Mouse (Mus musculus) G1E (cell line): ENCODE data around the gene Mat2a. TPM values are rescaled to one million over a fixed set of nuclear protein-coding genes. Genes with fewer than 3 reads are reported as not detected.

Source experiments
- ATAC-seq: 2 replicates; pipeline ENCODE4 v1.8.0; 2016; ENCODE audit warnings: mild to moderate bottlenecking; ENCODE audit not compliant: insufficient number of reproducible peaks, poor library complexity, low FRiP score, severe bottlenecking; ENCODE audit errors: extremely low read depth
- DNase-seq: peaks from one replicate; pipeline ENCODE4 v3.0.0; 2012; ENCODE audit warnings: low spot score
- H3K27me3 ChIP-seq: 2 replicates; pipeline ENCODE4 v1.6.1; 2012; ENCODE audit warnings: mild to moderate bottlenecking, low read length, inconsistent platforms; ENCODE audit not compliant: insufficient read depth
- H3K36me3 ChIP-seq: replicated peaks from 2 replicates; pipeline ENCODE3; 2012; ENCODE audit warnings: mild to moderate bottlenecking, inconsistent platforms
- H3K4me1 ChIP-seq: 2 replicates; pipeline ENCODE4 v1.6.1; 2012; ENCODE audit warnings: low read depth, low read length, inconsistent platforms, mixed read lengths; ENCODE audit not compliant: insufficient read depth
- H3K4me3 ChIP-seq: 2 replicates; pipeline ENCODE4 v1.5.1; 2012; ENCODE audit warnings: low read depth, mild to moderate bottlenecking, inconsistent platforms, low read length, moderate library complexity, mixed read lengths
- H3K9me3 ChIP-seq: replicated peaks from 2 replicates; pipeline ENCODE4 v1.6.1; 2012; ENCODE audit warnings: inconsistent platforms
- CTCF ChIP-seq: IDR thresholded peaks from 2 replicates; pipeline ENCODE4 v1.5.1; 2012; ENCODE audit warnings: low read depth, low read length, inconsistent platforms, mixed read lengths
- GATA1 ChIP-seq: IDR thresholded peaks from 2 replicates; pipeline ENCODE4 v1.6.1; 2012; ENCODE audit warnings: borderline replicate concordance, low read length, inconsistent platforms, mixed read lengths
- GATA2 ChIP-seq: IDR thresholded peaks from 2 replicates; pipeline ENCODE4 v1.6.1; 2012; ENCODE audit warnings: low read depth, low read length, inconsistent platforms, borderline replicate concordance
- POLR2AphosphoS5 ChIP-seq: IDR thresholded peaks from 2 replicates; pipeline ENCODE4 v1.6.1; 2012; ENCODE audit warnings: low read depth, low read length, inconsistent platforms; ENCODE audit not compliant: insufficient replicate concordance
- TAL1 ChIP-seq: conservative IDR thresholded peaks from 2 replicates; pipeline ENCODE4 v1.6.1; 2012; ENCODE audit warnings: low read depth, low read length, inconsistent platforms, mixed read lengths
- polyA plus RNA-seq: library from polyadenylated mRNA; stranded (reverse); fragments of >175 nt; gene quantifications from 2 replicates; pipeline ENCODE4 v1.2.3, GENCODE M21; 2012
- total RNA-seq, 2 experiments: library from RNA; stranded (forward) in 1 of 2; stranded (reverse) in 1 of 2; fragments of 200-1000 nt in 1 of 2; fragments of >200 nt in 1 of 2; fragmentation: Nextera tagmentation in 1 of 2; gene quantifications; 2 replicates each; pipeline ENCODE4 v1.2.3; 2014 to 2017

The Mat2a gene
- total and polyA plus RNA-seq, 3 experiments = 34.2 to 414 (median 294) TPM

DNA sequence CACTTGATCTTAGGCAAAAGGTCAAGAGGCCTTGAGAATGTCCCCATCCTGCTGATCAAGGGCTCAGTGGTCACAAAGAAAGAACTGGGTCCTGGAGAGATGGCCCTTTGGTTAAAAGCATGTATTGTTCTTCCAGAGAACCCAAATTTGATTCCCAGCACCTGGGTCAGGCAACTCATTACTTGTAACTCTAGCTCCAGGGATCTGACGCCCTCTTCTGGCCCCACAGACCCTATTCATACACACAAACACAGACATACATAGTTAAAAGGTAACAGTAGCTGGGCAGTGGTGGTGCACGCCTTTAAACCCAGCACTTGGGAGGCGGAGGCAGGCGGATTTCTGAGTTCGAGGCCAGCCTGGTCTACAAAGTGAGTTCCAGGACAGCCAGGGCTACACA lies 47.0 kb downstream of the Mat2a start:
- Histone ChIP-seq H3K9me3 (no peaks in the 10 kb centered on the region), H3K27me3 (no peaks in the 10 kb centered on the region), H3K4me3 (peak overlapping the region; percentile 53; the same call in 1 of the 2 replicates), H3K36me3 (peaks cover 74% of the 10 kb centered on the region), H3K4me1 (peaks cover 69% of the 10 kb centered on the region)
- ATAC-seq (no peak), DNase-seq (no peak)
- TF ChIP-seq CTCF (no peak), GATA2 (no peak), GATA1 (no peak), POLR2AphosphoS5 (no peak)

DNA sequence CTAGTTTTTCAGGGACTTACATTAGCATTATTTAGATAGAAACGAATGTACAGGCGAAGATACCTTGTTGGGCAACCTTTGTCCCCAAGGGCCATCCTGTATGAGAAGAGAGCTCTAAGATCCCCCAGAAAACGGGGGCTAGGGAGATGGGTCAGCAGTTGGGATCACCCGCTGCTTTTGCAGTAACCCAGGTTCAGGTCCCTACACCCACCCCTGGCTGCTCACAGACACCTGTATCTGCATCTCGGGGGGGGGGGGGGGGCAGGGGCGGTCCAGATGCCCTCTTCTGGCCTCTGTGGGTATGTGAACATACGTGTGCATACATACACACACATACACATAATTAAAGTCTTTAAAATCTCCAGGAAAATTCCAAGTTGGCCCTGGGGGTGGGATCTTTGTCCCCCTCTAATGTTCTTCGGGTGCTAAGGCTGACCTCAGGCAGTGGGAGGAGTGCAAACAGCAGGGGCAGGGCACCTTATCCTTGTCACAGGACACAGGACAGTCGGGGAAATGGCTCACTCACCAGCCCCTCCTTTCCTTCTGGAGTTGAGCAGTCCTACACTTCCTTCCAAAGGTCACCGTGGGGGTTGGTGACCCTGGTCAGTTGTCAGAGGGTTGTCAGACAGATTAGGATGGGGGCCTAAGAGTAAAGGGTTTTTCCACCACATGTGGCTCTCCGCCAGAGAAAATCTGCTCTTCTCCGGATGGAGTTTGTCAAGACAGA lies 48.4 kb downstream of the Mat2a start:
- Histone ChIP-seq H3K27me3 (no peaks in the 10 kb centered on the region), H3K36me3 (peaks cover 77% of the 10 kb centered on the region), H3K4me1 (peaks cover 74% of the 10 kb centered on the region), H3K4me3 (peak overlapping the region; percentile 87), H3K9me3 (no peaks in the 10 kb centered on the region)
- TF ChIP-seq TAL1 (no peak), POLR2AphosphoS5 (0 out of 2 replicates have a peak, but pooled peaks have one; percentile 47)
- ATAC-seq (peak; percentile 23; the same call in 1 of the 2 replicates), DNase-seq (peak; percentile 64)

DNA sequence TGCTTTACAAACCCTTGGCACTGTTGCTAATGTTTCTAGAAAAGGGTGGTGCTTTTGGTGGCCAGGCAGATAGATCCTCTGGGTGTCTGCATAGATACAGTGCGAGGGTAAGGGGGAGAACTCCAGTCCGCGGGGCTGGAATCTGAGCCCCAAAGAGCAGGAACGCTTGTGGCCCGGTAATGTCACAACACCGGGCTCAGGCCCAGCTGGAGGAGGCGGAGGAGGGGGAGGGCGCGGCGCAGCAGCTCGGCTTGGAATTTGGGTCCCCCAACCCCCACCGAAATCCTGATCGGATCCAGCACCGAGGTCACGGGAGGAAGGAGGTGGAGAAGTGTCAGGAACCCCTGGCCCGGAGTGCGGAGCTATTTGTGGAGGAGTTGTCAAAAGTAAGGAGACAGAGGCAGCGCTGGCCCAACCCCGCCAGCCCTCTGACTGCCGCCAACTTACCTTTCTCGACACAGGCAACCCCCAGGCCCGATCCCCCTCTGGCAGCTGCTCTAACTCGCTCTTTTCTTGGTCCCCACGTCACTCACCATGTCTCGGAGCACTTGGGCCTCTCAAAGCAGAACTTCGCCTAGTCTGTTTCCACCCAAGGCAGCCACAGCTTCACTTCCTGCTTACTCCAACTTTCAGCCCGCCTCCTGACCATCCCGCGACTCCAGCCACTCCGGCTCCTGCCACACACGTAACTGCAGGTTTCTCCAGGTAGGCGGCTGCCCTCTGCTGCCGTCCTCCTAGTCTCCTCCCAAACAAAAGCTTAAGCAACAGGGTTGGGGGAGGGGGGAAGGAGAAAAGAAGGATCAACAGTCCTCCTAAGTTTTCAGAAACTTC lies 49.2 kb downstream of the Mat2a start, which contains the start of gene Vamp8:
Vamp8 (minus strand) TSS at position 763 of the 831 bp plus-strand sequence.
- no peaks in the 10 kb centered on the region for H3K27me3 ChIP-seq
- peak; percentile 29 for ATAC-seq
- peak within 1 kb of the TSS; percentile 87 for H3K4me3 ChIP-seq
- DNase-seq = peak; percentile 38
- H3K36me3 ChIP-seq = peaks cover 77% of the 10 kb centered on the region
- TF ChIP-seq GATA2 (no peak), TAL1 (no peak), POLR2AphosphoS5 (0 out of 2 replicates have a peak, but pooled peaks have one; percentile 53), GATA1 (no peak), CTCF (no peak)
- H3K9me3 ChIP-seq = no peaks in the 10 kb centered on the region
- peaks cover 74% of the 10 kb centered on the region for H3K4me1 ChIP-seq

DNA sequence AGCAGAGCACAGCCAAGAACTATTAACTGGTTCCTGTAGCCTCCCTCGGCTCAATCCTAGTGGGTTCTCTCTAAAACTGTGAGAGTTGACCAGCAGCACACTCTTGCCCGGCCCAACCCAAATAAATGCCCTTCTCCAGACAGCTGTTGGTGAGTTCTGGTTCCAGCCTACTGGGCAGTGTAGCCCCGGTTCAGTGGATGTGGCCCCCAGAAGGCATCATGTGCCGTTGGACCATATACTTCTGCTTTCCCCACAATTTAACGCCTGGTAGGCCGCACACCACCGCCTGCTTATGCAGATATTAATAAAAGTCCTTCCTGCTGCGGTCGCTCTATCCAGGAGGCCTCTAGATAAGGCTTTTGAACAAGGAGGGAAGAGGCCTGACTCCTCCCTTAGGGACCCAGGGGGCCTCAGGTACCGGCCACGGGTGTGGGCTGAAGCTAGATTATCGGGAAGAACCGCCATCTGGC lies 49.9 kb downstream of the Mat2a start:
- Histone ChIP-seq H3K4me3 (peak overlapping the region; percentile 87), H3K9me3 (no peaks in the 10 kb centered on the region), H3K4me1 (peaks cover 75% of the 10 kb centered on the region), H3K36me3 (peaks cover 77% of the 10 kb centered on the region), H3K27me3 (no peaks in the 10 kb centered on the region)
- ATAC-seq (peak; percentile 84), DNase-seq (peak; percentile 96)
- TF ChIP-seq TAL1 (peak; percentile 97), POLR2AphosphoS5 (no peak)

DNA sequence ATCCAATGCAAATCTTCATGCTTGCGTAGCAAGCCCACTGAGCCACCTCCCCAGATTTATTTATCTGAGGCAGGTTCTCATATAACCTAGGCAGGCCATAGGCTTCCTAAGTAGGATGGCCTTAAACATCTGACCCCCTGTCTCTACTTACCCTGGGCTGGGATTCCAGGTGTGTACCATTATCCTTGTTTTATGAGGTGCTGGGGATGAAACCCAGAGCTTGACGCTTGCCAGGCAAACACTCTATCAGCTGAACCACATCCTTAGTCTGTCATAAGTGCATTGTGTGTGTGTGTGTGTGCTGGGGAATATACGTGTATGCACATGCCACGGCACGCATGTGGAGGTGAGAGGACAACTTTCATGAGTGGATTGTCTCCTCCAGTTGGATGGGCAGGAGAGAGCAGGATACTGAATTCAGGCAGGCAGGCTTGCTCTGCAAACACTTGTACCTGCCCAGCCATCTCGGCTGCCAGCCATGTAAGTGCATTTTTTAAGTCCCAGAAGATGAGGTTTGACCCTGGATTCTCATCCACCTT lies 50.5 kb downstream of the Mat2a start:
- peak overlapping the region; percentile 87 for H3K4me3 ChIP-seq
- ATAC-seq (no peak), DNase-seq (no peak)
- no peaks in the 10 kb centered on the region for H3K27me3 ChIP-seq
- peaks cover 75% of the 10 kb centered on the region for H3K4me1 ChIP-seq
- peaks cover 73% of the 10 kb centered on the region for H3K36me3 ChIP-seq
- no peaks in the 10 kb centered on the region for H3K9me3 ChIP-seq
- TF ChIP-seq CTCF (no peak), GATA1 (no peak), TAL1 (no peak), POLR2AphosphoS5 (no peak), GATA2 (no peak)

DNA sequence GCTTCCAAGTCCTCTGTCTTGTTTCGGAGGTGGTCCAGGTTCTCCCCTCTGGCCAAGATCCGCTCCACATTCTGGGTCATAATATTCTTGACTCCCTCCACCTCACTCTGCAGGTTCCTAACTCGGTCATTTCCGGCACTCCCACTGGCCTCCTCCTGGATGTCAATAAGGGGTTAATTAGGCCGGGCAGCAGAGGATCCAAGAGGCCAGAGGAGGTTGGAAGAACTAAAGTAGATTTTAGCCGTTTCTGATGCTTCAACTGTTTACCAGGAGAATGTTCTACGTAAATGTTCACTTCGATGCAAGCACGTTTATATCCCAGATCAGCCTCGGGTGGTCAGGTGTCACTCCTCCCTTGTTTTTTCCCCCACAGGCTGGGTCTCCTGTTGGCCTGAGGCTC lies 51.1 kb downstream of the Mat2a start:
- Histone ChIP-seq H3K4me3 (peak overlapping the region; percentile 87), H3K36me3 (peaks cover 68% of the 10 kb centered on the region), H3K9me3 (no peaks in the 10 kb centered on the region), H3K4me1 (peaks cover 75% of the 10 kb centered on the region), H3K27me3 (no peaks in the 10 kb centered on the region)
- DNase-seq = no peak
- no peak for ATAC-seq
- TF ChIP-seq GATA1 = no peak
- no peak for TF ChIP-seq CTCF
- no peak for TF ChIP-seq TAL1
- no peak for TF ChIP-seq POLR2AphosphoS5
